Mouse (Mus musculus) urinary bladder, postnatal 14 days (tissue): Measurements from ENCODE around the gene Ccdc105.

ENCODE experiments used
- DNase-seq: peaks from one replicate; pipeline ENCODE4 v3.0.0; 2021; ENCODE audit warnings: low spot score

Ccdc105 gene

DNA sequence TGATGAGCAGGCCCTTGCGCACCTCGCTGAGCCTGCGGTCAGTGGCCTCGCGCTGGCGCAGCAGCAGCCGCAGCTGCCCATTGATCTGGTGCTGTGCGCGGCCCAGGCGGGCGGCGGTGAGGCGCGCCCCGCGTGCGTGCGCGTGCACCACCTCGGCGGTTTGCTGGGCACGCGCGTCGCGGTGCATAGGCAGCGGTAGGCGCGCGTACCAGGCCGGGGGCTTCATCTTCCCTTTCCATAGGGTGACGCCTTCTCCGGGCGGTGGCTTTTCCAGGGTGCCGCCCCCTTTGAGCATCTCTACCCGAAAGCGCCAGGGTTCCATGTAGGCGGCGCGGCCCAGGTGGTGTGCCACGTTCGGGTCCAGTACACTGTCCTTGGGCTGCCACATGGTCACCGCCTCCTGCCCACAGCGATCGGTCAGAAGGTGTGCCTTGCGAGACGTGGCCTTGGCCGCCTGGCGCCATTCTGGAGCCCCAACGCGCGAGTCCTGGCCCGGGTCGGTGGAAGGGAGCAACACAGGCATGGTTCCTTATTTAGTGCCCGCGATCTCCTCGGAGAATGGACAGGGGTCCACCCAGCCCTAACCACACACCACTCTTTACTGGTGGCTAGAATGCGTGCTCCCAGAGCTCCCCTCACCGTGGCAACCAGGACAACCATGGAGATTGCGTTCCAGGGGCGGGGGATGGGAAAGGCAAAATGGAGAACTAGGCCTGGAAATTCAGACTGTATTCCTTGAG lies at the start of gene Ccdc105:
Ccdc105 (minus strand) TSS at position 614 of the 740 bp plus-strand sequence.
- DNase-seq, result peak; percentile 53

DNA sequence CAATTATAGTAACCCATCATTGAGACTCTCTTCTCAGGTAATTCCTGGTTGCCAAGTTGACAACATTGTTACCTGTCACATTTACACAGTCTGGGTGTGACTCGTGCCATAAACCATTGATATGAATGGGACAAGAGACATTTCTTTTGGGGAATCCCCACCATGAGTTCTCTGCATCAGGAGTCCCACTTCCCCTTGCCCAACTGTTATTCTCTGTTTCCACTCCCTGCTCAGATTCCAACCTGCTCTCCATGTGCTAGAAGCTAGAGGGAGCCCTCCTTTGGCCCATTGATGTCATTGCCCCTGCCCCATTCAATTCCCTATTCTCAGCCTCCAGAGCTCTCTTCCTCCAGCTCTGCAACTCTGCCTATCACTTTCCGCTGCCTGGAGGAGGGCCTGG lies 48.6 kb upstream of the Ccdc105 start:
- DNase-seq, result no peak

DNA sequence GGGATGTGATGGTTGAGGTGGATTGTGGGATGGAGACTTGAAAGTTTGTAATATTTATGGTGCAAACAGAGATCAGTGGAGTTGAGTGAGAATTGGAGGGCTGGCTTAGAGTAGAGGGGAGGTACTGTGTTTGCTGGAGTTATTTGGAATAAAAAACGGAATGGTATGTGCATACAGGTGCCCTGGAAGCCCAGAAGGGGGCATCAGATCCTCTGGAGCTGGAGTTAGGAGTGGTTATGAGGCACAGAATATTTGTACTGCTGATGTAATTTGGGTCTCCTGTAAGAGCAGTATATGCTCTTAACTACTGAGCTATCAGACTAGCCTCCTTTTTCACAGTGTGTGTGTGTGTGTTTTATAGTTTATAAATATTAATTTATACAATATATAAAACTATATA lies 37.7 kb upstream of the Ccdc105 start:
- DNase-seq, result no peak

DNA sequence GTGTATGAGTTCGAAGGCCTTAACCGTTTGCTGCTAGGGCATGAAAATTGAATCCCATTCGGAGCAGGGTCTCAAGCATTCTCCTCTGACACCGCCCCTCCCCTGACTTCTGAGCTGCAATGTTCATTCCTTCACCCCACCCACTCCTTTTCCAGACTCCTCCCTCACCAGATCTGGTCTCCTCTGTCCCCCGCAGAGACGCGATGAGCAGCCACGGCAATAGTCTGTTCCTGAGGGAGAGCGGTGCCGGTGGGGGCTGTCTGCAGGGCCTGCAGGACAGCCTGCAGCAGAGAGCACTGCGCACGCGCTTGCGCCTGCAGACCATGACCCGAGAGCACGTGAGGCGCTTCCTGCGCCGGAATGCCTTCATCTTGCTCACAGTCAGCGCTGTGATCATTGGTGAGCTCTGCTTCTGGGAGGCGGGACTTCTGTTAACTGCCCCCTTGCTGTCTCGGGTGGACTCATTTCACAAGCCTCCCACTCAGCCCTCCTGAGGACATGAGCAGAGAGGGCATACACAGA lies 34.8 kb upstream of the Ccdc105 start:
- DNase-seq, result peak; percentile 69

DNA sequence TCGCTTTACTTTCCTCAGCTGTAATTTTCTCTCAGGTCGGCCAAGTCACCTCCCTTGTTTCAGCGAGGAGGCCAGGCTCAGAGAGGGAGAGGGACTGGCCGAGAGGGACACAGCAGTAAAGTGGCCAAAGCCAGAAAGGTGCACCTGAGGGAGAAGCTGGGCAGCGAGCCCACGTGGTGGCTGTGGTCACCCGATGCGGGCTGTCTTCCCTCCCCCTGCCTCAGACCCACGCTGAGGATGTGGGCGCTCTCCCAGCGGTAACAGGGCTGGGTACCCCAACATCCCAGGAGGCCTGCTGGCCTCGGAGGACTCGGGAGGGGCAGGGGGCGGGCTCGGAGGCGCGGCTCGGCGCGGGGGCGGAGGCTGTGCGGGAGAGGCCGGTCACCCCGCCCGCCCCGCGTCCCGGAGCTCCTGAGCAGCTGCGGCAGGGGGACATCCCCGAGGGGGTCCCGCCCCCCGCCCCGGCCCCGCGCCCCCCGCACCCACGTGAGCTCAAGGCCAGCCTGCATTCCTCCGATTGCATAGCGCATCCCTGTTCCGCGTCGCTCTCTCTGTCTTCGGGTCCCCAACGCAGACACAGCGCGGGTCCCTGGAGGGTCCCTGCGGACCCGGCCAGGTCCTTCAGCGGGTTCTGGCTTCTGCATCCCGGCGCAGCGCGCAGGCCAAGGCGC lies 27.3 kb upstream of the Ccdc105 start, which contains the start of gene Slc1a6:
Slc1a6 (plus strand) TSS at position 516 of the 671 bp plus-strand sequence.
- peak; percentile 25 for DNase-seq

DNA sequence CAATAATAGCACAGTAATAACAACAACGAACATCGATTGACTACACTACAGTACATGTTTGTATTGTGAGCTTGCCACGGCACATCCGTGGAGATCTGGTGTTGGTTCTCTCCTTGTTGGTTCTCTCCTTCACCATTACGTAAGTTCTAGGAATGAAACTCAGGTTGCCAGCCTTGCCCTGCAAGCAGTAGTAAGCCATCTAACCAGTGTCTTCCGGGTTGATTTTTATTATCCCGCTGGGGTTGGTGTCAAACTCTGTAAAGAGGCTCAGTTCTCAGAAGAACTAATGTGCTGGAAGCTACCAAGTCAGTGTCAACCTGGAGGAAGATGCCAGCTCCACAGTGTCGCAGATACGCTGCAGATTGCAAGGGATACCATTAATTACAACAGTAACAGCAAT lies 26.7 kb upstream of the Ccdc105 start:
- no peak for DNase-seq

DNA sequence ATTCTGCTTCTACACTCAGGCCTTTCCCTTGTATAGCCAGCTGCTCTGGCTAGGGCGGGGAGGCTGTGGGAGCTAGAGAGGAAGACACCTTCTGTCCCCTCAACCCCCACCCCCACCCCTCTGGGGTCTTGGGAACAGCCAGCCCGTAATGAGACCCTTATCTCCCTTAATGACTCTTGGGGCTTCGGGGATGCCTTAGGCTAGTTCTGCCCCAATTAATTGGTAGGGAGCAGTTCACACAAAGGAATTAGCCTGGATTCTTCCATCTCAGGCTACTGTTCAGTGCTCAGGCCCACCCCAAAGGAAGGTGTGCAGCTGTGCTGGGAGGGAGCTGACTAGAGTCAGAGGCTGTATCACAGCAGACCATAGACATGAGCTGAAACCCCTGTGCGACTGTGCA lies 23.0 kb upstream of the Ccdc105 start:
- no peak for DNase-seq

DNA sequence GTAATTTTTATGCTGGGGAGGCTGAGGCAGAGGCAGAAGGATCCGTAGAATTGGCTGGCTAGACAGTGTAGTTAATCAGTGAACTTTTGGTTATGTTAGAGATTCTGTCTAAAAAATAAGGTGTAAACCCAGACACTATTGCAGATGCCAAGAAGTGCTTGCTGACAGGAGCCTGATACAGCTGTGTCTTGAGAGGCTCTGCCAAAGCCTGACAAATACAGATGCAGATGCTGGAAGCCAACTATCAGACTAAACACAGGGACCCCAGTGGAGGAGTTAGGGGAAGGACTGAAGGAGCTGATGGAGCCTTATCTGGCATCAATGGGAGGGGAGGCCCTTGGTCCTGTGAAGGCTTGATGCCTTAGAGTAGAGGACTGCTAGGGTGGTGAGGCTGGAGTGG lies 12.7 kb upstream of the Ccdc105 start:
- no peak for DNase-seq

DNA sequence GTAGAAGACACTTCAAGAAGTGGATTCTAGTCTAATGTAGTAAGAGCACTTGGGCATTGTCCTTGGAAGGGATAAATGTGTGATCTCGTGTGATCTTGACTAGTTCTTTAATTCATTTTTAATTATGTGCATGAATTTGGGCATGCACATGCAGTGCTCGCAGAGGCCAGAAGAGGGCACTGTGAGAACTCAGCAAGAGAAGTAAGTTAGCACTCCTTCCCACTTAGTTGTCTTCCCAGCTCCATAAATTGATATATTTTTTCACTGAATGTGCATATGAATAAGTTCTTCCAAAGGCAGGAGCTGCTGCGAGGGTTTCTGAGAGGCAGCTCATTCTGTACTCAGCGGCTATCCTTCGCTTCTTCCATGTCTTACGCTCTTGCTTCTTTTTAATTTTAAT lies 3.2 kb upstream of the Ccdc105 start:
- DNase-seq, result peak; percentile 73

DNA sequence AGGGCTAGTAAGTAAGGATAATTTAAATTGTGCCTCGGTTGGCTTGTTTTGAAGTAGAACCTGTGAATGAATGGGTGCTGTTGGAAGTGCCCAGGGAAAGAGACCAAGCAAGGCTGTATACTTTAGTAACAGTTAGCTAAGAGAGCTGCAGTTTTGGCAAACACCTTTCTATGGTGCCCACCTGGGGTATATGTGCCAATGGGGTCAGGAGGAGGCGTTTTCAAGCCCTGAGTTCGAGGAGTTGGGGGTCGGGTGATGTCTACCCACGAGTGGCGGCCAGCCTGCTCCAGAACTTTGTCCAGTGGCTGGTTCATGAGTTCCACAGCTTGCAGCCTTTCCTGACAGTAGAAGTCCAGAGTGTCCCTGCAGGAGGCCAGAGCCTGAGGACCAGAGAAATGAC lies 3.9 kb downstream of the Ccdc105 start:
- no peak for DNase-seq

DNA sequence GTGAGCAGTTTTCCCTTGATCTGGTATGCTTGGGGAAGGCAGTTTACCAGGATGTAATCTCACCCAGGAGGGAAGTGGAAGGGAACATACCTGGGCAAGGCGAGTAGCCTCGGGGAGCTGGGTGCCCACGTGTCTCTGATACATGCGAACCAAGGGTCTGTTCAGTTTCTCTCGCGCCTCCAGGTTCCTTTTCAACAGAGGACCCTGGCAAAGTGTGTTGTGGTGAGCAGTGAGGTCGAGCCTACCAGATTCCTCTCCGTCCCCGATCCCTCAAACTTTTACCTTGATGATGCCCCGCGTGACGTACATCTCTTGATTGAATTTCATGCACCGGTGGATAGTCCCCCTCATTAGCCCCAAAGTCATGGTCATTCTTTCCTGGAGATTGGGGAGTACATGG lies 4.7 kb downstream of the Ccdc105 start:
- DNase-seq, result no peak

DNA sequence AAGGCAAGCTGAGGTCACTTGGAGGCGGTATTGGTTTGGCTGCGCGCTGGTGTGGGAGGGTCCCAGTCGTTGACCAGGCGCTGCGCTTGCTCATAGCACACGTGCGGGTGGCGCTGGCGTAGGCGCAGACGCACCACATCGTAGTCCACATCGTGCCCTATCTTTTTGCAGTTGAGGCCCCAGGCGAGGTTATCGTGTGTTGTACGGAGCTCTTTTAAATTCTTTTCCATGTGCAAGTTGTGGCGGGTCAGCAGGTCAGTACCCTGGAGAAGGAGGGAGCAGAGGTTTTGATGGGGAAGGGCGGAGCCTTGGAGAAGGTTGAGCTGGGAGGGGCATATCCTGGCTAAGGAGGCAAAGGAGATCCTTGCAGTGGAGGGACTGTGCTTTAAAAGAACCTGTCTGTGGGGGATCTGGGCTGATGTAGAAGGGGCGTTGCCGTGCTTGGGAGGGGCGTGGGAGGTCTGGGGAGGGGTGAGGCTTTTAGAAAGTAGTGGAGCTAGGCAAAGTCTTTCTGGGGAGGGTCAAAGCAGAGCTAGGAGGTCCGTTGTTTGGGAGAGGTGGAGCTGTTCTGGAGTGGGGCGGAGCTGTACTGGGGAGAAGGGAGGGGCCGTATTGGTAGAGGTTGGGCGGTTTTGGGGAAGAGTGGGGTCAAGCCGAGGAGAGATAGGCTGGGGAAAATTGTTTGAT lies 5.7 kb downstream of the Ccdc105 start:
- peak; percentile 8 for DNase-seq

DNA sequence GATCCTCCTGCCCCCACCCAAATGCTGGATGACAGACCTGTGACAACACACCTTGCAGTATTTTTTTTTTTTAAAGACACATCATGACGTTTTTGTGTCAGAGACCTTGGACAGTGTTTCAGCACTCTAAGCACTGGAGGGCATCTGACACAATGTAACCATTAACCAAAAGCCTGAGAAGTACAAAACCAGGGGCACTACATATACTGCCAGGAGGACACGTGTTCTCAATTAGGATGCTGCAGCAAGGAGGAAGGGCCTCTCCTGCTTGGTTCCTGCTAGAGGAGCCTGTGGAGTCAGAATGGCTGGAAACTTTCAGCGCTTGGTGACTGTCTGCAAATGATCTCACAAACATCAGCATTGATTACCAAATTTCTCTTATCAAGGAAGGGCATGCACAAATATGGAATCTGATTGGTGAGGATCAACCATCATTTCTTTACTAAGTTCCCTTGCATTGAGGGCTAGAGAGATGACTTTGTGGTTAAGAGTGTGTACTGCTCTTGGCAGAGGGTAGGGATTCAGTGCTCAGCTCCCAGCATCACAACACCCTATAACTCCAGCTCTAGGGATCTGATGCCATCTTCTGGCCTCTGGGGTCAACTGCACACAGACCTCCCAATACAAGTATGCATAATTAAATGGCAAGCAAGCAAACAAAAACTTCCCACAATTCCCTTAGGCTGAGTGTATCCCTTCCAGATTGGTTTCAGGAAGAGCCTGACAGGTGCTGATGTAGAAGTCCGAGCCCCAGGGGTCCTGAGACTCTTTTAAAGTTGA lies 7.2 kb downstream of the Ccdc105 start:
- DNase-seq, result no peak

DNA sequence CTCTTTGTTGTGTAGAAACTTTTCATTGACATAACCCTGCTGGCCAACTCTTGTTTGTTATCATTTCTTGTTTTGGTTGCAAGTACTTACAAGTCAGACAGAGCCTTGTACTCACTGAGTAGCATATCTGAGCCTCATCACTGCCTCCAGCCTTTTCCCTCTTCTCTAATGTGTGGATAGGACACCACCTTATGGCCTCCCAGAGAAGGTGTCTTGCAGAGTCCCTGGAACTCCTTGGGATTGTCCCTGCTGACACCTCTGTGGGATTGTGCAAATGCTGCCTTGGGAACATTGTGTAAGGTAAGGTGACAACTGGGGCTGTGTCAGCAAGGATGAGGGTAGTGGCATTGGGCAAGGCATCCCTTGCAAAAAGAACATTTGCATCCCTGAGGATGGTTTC lies 9.1 kb downstream of the Ccdc105 start:
- DNase-seq, result no peak

DNA sequence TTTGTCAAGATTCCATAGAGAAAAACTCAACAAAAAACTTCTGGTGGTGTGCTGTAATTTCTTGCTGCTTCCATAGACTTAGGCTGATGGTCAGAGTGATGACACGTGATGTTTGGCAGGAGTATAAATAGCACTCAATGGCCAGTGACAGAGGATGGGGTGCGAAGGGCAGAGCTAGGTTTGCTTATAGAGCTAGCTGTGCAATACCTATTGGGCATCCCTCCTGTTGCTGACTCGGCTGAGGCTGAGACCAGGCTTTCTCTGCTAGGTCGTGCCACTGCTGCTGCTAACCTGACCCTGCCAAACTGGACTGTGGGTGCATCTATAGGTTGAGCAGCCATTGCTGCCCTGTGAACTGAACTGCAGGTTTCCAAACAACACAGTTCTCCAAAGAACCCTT lies 13.0 kb downstream of the Ccdc105 start:
- no peak for DNase-seq

DNA sequence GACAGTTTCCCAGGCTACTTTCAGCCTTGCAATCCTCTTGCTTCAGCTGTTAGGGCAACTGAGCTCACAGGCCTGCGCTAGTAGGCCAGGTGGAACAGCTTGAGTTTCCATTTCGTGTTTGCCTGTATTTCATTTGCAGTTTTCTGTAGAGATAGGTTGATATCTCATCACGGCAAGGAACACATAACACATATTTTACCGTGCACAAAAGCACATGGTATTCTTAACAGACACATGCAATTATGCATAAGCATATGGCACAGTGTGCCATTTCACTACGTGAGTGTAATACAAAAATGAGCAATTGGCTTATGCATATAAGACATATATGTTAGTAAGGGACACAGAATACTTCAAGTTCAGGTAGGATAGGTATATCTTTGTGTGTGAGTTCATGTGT lies 25.0 kb downstream of the Ccdc105 start:
- DNase-seq, result no peak

DNA sequence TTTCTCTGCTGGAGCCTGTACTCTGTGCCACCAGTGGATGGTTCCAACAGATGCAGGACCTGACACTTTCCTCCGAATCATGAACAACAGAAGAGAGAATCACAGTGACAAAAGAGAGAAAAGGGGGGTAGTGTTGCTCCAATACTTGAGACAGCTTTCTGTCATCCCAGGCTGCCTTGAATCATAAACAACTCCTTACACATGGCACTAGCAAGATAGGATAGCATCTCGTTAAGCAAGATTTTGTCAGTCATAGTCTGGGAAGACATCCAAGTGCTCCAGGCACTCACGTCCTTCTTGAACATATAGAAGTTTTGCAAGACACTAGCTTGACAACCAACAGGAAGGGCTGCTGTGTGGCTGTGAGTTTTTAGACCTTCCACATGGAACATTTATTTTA lies 25.8 kb downstream of the Ccdc105 start:
- DNase-seq, result no peak

DNA sequence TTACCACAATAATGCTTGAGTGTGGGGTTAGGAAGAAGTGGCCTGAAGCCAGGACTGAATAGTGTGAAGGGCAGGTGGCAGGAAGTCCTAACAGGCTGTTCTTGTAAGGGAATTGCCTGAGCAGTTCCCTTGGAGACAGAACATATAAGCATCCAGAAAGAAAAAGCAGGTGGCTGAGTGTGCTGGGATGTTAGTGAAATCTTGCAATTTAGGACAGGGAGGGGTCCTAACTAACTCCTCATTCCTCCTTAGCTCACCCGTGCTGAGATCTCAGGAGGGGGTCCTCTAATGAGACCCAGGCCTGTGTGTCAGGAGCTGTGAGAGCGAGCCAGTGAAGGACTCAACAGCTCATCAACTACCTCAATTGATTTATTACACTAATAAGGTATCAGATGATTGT lies 29.4 kb downstream of the Ccdc105 start:
- no peak for DNase-seq

DNA sequence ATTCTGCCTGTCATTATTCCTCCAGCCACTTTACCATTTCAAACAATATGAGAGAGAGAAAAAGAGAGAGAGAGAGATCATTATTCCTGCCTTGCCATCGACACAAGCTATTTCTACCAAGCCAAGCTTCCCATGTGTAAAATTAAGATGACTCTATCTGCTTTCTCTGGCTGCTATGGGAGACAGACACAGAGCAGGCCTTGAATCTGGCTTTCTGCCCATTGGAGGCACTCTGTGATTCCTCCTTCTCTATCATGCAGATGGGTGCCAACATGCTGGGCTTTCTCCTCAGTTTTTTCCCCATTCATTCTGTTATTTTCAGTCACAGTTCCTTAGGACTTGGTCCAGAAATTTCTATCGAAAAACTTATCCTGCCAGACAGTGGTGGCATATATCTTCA lies 30.2 kb downstream of the Ccdc105 start:
- no peak for DNase-seq

DNA sequence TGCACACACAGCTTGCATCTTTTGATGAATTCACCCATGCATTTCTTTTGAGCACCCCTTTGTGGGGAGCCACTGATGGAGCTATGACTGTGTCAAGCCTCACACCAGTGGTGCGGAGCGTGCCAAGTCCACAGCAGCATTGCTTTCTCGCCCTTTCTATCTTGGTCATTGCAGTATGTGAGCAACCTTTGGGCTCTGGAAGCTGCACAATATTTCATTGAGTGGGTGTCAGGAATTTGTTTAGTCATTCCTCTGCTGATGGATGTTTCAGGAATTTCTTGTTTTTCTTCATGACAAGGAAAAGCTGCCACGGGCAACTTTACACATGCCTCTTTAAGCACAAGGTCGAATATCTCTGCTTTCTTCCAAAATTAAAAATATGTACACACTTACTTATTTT lies 30.8 kb downstream of the Ccdc105 start:
- DNase-seq, result no peak

DNA sequence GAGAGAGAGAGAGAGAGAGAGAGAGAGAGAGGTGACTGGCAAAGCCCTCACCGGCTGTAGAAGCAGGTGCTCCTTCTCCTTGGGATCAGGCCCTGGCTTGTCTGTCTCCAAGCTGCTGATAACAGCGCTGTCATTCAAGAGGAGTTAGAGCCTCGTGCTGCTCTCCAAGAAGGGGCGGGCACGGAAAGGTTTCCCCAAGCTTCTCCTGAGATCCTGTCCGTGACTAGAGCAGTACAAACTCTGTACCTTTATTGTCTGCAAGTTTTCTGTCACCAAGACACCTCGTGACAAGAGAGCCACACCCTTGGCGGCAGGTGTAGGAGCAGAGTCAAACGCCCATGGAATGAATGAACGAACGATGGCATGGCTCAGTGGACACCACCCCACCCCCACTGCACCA lies 34.8 kb downstream of the Ccdc105 start, which contains the start of gene Casp14:
Casp14 (minus strand) TSS at position 239 of the 400 bp plus-strand sequence.
- DNase-seq, result peak; percentile 54

DNA sequence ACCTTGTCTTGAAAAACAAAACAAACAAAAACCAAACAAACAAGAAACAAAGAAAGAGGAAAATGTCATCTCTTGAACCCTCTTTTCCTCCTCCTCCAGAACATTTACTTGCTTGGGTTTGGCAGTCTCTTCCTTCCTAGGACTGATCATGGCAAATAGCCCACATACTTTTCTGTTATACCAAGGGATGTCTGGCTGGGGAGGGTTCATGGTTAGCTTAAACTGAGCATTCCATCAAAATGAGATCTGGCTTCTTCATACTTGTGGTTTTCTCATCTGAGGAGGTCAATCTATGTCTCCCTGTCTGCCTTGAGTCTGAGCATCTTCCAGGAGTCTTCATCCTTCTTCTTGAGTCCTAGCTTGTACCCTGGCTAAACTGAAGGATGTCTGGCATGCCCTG lies 36.6 kb downstream of the Ccdc105 start:
- DNase-seq, result no peak
